Mouse (Mus musculus): ENCODE measurements around the gene Cdx4. TPM values are rescaled to one million over a fixed set of nuclear protein-coding genes. Genes with fewer than 3 reads are reported as not detected.

Cdx4 gene
- not detected for total RNA-seq (2022)

DNA sequence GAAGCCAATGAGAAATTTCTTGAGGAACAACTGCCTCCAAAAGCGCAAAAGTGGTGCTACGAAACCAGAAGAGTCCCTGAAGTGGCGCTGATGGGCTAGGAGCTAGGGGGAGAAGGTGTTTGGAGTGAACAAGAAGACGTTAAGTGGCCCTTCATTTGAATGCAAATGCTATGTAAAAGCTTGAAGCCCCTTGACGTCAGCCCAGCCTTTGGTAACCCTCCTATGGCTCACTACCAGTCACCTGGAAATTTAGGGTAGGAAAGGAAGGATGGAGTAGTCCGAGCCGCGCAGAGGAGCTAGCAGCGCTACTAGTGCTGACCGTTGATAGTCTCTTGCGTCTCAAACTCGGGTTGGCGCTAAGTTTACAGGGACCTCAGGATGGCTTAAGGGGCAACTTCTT is at the start of gene Cdx4:
Gene Cdx4, plus strand, starts transcription at position 253 of the 400 bp plus-strand sequence.
- no peak for DNase-seq

DNA sequence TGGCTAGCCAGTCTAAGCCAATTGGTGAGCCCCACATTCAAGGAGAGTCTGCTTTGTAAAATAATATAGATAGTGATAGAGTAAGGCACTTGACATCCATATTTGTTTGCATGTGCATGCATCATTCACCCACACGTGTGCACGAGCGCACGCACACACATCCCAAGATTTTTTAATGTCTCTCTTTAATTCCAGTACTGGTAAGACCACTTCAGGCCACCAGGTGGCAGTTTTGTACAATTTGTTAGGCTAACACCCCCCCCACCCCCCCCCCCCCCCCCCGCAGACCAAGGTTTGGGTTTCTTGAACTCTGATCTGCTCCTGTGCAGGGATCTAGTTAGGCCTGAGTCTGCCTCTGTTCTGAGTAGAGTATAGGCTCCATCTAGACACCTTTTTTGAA is 46.9 kb upstream of the Cdx4 start:
- no peak for DNase-seq

DNA sequence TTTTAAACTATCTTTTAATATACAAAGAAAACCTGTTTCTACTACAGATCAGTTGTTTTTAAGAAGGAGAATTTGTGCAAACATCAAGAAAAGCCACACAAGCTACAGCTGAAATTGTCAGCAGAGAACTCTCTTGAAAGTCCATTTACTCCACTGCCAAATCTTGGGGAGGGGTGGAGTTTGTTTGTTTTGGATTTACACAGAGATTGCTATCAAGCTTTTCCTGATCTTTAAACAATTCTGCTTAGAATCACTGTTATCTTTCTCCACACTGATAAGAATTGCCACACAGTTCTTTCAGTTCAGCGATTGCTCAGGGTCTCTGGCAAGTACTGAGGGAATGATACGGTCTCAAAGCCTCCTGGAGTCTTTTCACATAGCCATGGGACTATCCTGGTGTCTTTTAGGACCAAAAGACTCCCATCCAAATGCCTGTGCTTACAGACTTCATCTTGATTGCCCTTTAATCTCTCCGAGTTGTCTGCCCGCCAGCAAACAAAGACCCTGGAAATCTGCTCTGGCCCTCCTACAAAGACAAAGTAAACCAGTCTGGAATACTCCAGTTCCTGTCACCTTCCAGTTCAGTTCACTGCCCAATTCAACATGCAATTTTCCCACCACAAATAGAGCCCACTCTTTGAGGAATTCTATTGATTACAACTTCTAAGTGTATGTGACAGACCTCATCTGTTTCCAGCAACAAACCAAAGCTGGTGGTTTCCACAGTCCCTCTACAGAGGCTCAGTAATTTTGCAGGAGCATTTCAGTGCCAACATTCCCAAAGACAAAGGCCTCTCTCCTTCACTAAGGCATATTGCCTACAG is 34.1 kb upstream of the Cdx4 start:
- DNase-seq = no peak

DNA sequence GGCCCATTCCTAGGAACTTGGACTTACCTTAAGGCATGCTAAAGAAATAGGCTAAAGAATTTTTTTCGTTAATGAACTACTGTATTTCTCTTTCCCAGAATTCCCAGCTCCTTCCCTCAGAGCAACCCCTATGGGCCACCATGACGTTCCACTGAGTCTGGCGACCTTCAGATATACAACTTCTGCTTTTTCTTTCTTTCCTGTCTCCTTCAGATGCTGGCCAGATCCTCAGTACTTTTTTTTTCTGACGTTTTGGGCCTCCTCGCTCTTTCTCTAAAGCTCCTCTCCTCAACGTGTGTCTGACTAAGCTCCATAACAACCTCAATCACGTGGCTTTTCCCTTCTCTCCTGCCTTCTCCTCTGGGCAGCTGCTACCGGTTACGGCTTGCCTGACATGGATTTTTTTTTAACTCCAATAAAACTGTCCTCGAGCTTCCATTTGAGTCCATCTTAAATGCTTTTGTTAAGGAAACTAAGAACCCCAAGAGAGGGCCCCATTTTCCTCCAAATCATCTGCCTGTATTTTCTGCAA is 33.3 kb upstream of the Cdx4 start:
- no peak for DNase-seq

DNA sequence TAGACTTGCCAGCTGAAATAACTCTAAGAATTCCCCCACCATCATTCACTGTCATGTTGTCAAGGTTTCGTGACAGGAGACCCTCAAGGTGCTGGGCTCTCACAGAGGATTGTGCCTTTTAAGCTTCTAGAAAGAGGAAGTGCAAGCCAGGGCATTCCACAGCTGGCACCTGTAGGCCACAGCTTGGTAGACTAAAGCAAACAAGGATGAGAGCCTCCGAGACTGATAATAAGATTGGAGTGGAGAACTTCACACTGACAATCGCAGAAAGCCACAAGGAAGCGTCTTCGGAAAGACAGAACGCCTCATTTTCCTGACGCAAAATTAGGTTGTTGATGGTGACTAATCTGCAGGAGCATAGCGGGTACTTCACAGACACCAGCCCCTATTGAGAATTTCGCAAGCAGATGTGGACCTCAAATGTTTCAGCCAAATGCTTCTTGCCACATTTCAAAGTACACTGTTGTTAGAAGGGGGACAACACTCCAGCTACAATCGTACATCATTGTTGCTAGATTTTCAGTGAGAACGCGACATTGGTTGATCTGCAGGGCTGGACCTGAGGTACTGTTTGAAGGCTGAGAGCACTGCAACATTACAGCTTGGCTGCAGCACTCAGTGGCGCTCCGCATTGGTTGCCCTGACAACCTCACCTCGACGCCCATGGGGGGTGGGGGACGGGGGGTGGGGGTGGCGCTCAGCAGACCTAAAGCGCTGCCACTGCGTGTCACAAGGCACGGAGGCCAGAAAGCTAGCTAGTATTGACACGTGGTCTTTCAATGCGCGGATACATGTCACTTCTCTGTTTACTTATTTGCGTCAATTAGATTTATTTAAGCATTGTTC is 32.5 kb upstream of the Cdx4 start:
- DNase-seq = no peak

DNA sequence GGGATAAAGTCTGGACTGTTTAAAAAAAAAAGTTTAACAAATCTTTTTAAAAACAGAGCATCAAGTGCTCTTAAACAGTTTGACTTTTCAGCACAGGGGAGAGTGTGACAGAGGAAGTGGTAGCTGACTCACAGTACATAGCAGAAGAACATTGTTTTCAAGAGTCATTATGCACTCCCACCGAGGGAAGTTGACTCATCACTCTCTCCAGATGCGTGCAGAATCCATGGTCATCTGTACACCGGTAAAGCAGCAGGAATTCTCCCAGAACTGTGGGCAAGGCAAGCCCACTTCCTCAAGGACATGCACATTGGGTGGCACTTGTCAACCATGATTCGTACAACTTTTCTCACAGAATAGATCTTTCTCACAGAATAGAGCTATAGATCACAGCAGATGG is 22.3 kb upstream of the Cdx4 start:
- DNase-seq = no peak

DNA sequence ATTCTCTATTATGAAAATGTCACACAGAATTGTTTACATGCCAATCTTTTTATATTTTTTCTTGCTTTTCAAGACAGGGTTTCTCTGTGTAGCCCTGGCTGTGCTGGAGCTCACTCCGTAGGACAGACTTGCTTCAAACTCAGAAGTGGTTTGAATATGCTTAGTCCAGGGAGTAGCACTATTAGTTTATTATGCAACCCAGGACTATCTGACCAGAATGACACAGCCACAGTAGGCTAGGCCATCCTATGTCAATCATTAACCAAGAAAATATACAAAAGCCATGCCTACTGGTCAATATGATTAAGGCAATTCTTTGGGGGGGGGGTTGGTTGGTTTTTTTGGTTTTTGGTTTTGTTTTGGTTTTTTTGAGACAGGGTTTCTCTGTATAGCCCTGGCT is 12.9 kb upstream of the Cdx4 start:
- no peak for DNase-seq

DNA sequence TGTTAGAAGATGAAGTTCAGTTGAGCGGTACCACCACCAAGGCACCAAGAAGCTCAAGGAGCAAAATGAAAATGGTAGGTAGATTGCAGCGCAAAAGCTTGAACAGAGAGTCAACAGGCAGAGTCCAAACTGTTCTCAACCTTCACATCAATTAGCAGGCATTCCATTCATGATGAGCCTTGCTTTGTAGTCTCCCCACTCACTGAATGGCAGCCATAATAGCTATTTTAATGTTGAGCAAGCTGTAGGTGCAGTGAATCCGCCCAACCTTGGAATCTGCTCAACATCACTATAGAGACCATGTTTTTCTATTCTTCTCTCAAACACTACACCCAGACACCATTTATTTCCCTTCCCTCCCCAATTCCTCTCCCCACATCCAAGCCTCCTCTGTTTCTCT is 9.5 kb upstream of the Cdx4 start:
- no peak for DNase-seq

DNA sequence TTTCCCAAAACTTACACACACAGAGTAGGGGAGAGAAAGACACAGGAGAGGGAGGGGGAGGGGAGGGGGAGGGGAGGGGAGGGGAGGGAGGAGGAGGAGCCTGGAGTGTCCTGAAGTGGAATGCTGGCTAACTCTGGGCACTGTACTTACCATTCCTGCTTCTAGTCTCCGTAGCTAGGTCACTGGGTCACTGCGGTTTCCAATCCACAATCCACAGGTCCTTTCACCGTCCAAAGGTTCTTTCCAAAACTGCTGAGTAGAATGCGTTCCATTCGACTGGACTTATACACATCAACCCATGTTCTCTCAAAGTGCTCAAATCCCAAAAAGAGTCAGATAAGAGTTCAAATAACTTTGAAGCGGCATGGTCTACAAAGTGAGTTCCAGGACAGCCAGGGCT is 7.1 kb upstream of the Cdx4 start:
- DNase-seq = no peak

DNA sequence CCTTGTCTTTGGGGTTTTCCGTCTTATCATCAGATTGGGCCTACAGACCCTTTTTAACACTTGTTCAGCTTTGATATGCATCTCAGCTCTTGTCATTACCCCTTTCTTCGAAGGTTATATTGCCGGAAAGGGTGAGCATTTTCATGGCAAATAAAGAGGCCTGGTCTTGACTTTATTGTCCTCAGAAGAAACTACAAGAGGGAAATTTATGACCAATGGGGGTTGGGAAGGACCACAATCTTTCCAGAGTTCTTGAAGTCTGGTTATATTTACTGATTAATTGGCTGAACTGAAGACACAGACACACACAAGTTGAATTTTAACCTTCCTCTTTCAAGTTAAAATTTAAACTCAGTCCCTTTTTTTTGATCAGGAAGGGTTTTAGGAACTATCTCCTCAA is 4.7 kb downstream of the Cdx4 start:
- no peak for DNase-seq

DNA sequence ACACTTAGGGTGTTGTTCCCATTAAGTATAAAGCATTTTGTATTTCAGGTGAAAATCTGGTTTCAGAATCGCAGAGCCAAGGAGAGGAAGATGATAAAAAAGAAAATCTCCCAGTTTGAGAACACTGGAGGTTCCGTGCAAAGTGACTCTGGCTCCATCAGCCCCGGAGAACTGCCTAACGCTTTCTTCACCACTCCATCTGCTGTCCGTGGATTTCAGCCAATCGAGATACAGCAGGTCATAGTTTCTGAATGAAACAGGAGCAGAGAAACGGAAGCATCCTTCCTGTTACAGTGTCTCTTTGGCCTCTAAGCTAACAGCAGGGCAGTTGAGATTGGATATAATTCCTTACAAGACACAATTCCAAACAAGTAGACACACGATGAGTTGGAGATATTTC is 8.2 kb downstream of the Cdx4 start:
- no peak for DNase-seq

DNA sequence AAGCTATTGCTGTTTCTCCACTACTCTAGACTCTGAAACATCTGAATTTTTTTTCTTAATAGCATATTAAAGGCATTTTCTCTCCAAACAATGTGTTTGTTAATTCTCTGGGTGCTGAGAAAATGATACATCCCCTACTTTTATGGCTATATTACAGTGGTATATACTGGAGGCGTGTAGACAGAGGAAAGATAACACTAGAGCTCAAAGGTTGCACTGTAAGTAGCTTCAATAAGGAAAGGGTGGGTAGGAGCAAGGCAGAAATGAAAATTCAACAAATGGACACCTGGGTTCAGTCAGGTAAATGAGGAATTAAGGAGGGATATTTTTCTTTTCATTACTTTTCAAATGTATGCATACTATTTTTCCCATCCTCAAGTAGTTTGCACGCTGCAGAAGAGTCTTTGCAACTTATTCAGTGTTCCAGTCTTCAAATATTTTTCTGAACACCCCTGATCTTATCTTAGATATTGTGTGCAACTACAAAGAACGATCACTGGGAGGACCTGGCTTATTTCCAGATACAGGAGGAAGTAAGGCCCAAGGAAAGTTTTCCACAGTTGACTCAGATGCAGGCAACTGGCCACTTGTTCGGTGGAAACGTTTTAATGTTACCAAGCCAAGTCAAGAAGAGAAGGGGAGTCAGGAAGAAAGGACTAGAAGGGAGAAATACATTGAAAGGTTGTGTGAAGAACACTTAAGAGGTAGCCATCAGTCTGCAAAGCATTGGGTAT is 10.1 kb downstream of the Cdx4 start:
- no peak for DNase-seq

DNA sequence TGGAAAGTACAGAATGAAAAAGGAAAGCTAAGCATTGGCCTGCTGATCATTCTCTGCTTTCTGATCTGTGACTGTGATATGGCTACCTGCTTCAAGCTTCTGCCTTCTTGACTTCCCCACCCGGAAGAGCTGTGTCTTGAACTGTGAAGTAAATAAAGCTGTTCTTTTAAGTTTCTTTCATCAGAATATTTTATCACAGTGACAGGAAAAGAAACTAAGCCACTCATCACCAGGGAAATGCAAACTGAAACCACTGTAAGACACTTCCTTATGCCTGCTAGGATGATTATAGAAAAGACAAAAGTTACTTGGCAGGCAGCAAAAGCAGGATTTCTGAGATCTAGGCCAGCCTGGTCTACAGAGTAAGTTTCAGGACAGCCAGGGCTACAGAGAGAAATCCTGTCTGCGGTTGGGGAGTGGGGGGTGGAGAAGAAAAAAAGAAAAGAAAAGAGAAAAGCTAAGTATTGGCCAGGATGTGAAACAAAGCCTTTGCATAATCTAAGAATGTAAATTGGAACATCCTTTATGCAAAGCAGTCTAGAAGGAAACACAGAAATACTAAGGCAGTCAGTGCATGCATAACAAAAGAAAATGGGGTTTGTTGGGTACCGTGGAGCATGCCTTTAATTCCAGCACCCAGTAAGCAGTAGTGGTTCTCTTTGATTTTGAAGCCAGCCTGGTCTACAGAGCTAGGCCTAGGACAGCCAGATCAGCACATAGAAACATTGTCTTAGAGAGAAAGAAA is 20.3 kb downstream of the Cdx4 start:
- DNase-seq = no peak

DNA sequence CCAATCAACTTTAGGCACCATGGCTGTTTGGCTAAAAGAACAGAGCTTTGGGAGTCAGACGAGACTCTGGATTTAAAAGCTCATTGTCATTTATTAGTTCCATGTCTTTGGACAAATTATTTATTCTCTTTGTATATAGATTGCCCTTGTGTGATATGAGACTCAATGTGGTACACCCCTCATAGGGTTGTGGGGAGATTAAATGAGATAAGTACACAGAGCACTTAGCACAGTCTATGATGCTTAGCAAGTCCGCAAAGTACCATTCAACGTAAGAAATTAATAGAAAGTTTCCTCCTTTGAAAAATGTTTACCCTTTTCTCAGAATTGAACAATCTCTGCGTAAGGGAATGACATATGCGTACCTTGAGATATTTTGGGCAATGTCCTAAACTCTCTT is 34.6 kb downstream of the Cdx4 start:
- no peak for DNase-seq

DNA sequence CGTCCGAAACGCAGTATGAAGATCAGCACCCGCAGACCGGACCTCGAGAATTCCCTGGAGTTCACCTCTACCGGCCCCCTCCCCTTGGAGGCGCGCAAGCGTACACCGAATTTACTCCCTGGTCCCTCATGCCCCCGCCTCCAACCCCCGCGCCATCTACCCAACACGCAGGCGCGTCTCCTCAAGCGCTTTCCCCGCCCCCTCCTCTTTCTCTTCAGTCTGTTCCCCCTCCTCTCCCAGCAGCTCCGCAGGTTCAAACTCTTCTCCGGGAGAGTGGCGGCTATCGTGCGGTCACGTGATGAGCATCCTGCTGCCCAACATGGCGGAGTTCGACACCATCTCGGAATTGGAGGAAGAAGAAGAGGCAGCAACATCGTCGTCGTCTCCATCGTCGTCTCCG is 35.1 kb downstream of the Cdx4 start, which contains the start of gene Chic1:
Gene Chic1, plus strand, starts transcription at position 190 of the 400 bp plus-strand sequence.
- peak; percentile 73 for DNase-seq

DNA sequence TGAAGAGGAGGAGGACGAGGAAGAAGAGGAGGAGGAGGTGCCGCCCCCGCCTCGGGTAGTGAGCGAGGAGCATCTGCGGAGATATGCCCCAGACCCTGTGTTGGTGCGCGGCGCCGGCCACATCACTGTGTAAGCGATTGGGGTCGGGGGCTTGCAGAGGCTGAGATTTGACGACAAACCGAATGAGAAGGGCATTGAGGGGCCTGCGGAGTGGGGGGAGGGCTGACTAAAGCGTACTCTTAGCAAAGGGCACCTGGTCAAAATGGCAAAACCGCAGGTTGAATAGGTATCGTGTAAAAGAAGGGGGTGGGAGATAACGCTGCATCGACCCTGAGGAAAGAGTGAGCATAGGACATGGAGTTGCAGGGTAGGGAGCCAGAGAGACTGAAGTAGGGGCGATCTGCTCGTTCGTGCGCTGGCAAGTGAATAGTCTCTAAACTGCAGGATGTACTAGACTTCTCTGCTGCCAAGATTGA is 35.6 kb downstream of the Cdx4 start:
- no peak for DNase-seq

DNA sequence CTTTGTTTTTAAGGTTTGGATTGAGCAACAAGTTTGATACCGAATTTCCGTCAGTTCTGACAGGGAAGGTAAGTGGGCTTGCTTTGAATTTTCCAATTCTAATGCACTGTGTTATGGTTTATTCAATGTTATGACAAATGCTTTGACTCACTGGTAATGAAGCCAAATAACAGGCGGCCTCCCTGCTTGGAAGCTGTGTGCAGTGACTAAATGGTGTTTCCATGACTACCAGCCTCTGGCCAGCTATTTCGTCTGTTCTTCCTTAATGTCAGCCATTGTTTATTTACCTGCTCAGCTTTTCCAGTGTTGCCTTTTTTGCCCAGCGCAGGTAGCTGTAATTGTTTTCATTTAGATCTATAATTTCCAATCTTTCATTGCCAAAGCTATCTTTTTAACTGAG is 45.0 kb downstream of the Cdx4 start:
- peak; percentile 35 for DNase-seq

DNA sequence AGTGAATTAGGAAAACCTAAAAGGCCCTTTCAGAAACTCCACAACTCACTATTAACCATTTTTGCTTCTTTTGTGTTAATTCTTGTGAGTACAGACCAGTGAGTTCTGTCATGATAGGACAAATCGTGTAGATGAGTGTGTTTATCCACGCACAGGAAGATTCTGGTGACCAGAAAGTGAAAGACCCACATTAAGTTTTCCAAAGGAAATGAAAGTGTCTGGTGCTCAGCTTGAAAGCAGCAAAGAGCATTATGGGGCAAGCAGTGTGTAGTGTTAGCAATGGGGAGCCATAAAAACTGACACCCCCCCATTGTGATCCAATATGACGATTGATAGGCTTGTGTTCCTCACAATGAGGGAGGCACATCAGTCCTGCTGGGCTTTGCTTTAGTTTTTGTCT is 47.5 kb downstream of the Cdx4 start:
- DNase-seq = no peak

DNA sequence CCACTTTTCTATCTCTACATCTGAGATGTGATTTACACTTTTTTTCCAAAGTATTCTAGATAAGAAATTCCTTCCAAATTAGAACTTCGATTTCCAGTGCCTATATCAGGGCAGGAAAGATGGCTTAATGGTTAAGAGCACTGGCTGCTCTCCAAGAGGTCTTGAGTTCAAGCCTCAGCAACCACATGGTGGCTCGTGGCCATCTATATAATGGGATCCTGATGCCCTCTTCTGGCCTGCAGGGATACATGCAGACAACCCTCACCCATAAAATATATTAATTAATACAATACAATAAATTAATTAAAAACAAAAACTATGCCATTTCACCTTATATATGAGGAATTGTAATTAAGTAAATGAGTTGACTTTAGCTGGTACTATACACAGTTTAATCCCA is 50.0 kb downstream of the Cdx4 start:
- DNase-seq = no peak

DNA sequence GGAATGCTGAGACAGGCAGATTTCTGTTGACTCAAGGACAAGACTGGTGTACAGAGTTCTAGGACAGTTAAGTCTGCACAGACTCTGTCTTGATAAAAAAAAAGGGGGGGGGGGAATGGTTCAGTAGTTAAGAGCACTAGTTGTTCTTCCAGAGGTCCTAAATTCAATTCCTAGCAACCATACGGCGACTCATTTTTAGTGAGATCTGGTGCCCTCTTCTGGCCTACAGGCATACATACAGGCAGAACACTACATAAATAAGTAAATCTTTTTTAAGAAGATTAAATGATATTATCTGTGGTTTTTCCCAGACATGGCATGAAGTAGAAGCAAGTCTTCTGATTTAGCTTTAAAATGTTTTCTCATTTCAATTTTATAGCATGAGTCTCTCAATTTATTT is 50.4 kb downstream of the Cdx4 start:
- no peak for DNase-seq

DNA sequence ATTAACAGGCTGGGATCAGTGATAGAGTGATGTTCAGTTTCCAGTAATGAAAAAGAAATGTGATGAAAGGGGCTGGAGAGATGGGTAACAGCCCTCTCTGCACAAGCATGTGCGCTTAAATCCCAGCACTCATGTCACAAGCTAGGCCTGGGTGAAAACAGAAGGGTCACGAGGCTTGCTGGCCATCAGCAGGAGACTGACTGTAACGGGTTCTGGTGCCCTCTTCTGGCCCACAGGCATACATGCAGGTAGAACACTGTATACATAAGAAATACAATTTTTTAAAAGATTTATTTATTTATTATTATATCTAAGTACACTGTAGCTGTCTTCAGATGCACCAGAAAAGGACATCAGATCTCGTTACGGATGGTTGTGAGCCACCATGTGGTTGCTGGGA is 53.1 kb downstream of the Cdx4 start:
- DNase-seq = no peak
